Mouse (Mus musculus): ENCODE results near the gene Ppp1r2. TPM values are rescaled to one million over a fixed set of nuclear protein-coding genes. Genes with fewer than 3 reads are reported as not detected.
"Not testable (repeated sequence)": the region's sequence is repeated elsewhere in the genome, so short reads cannot be mapped to it uniquely, and the experiment has no call there.

The Ppp1r2 gene
- polyA plus RNA-seq (2015; fragmentation: Nextera tagmentation; extraction: Ambion mirVana) = 88.9 and 98.3 TPM in 2 replicates

- Histone ChIP-seq H3K36me3 (no peaks in the 10 kb centered on the region), H3K4me3 (peak within 1 kb of the TSS; percentile 92), H3K27ac (peak within 1 kb of the TSS; percentile 89), H3K27me3 (no peaks in the 10 kb centered on the region), H3K9me3 (no peaks in the 10 kb centered on the region), H3K4me2 (peak within 1 kb of the TSS; percentile 51), H3K4me1 (peaks cover 45% of the 10 kb centered on the region), H3K9ac (peak within 1 kb of the TSS; percentile 93)
- under 1% methylated on average over 80 of the region's 83 CpGs for WGBS
- ATAC-seq (ENCODE audit: insufficient number of reproducible peaks, low FRiP score, low TSS enrichment, low read depth) = peak; percentile 93
Observed at GRCm38 (mm10) chr16:31274674-31275460, at the start of gene Ppp1r2. Gene Ppp1r2, minus strand, starts transcription at chr16:31275277.

- peaks cover 17% of the 10 kb centered on the region; the same call in 1 of the 2 replicates for H3K4me1 ChIP-seq
- no peak overlapping the region for H3K4me3 ChIP-seq
- 86% methylated on average over 4 of the region's 4 CpGs for WGBS
- H3K9ac ChIP-seq = no peak overlapping the region
- H3K27me3 ChIP-seq = no peaks in the 10 kb centered on the region
- ATAC-seq (ENCODE audit: insufficient number of reproducible peaks, low FRiP score, low TSS enrichment, low read depth) = no peak
- no peaks in the 10 kb centered on the region for H3K9me3 ChIP-seq
- no peak overlapping the region for H3K4me2 ChIP-seq
- no peak overlapping the region for H3K27ac ChIP-seq
- H3K36me3 ChIP-seq = no peaks in the 10 kb centered on the region
Observed at GRCm38 (mm10) chr16:31321501-31321900, 46.4 kb upstream of the Ppp1r2 start.

- Histone ChIP-seq H3K4me3 (no peak overlapping the region), H3K27me3 (no peaks in the 10 kb centered on the region), H3K27ac (no peak overlapping the region), H3K9me3 (no peaks in the 10 kb centered on the region), H3K4me1 (peaks cover 19% of the 10 kb centered on the region; the same call in 1 of the 2 replicates), H3K9ac (no peak overlapping the region), H3K4me2 (no peak overlapping the region), H3K36me3 (no peaks in the 10 kb centered on the region)
- ATAC-seq (ENCODE audit: insufficient number of reproducible peaks, low FRiP score, low TSS enrichment, low read depth) = no peak
- 76% methylated on average over 7 of the region's 7 CpGs for WGBS
Observed at GRCm38 (mm10) chr16:31320954-31321353, 45.9 kb upstream of the Ppp1r2 start.

- H3K4me1 ChIP-seq = peaks cover 28% of the 10 kb centered on the region
- H3K4me3 ChIP-seq; H3K4me2 ChIP-seq; H3K9me3 ChIP-seq; H3K27me3 ChIP-seq; H3K36me3 ChIP-seq; ATAC-seq (ENCODE audit: insufficient number of reproducible peaks, low FRiP score, low TSS enrichment, low read depth); H3K9ac ChIP-seq: not testable (repeated sequence)
- WGBS = 76% methylated on average over 3 of the region's 3 CpGs
- peak overlapping the region; percentile 54; the same call in 1 of the 2 replicates for H3K27ac ChIP-seq
Observed at GRCm38 (mm10) chr16:31319723-31320122, 44.6 kb upstream of the Ppp1r2 start.

- no peaks in the 10 kb centered on the region for H3K9me3 ChIP-seq
- no peaks in the 10 kb centered on the region for H3K36me3 ChIP-seq
- 51% methylated on average over 4 of the region's 4 CpGs for WGBS
- ATAC-seq (ENCODE audit: insufficient number of reproducible peaks, low FRiP score, low TSS enrichment, low read depth) = no peak
- peak overlapping the region; percentile 54; the same call in 1 of the 2 replicates for H3K27ac ChIP-seq
- peaks cover 31% of the 10 kb centered on the region for H3K4me1 ChIP-seq
- H3K4me2 ChIP-seq = no peak overlapping the region
- H3K9ac ChIP-seq = no peak overlapping the region
- H3K4me3 ChIP-seq = no peak overlapping the region
- no peaks in the 10 kb centered on the region for H3K27me3 ChIP-seq
Observed at GRCm38 (mm10) chr16:31319316-31319715, 44.2 kb upstream of the Ppp1r2 start.

- Histone ChIP-seq H3K27me3 (no peaks in the 10 kb centered on the region), H3K9me3 (no peaks in the 10 kb centered on the region), H3K4me1 (peaks cover 37% of the 10 kb centered on the region), H3K9ac (no peak overlapping the region), H3K36me3 (no peaks in the 10 kb centered on the region), H3K4me2 (no peak overlapping the region), H3K27ac (no peak overlapping the region), H3K4me3 (no peak overlapping the region)
- 63% methylated on average over 2 of the region's 2 CpGs for WGBS
- no peak for ATAC-seq (ENCODE audit: insufficient number of reproducible peaks, low FRiP score, low TSS enrichment, low read depth)
Observed at GRCm38 (mm10) chr16:31318418-31318817, 43.3 kb upstream of the Ppp1r2 start.

- not testable (repeated sequence) for H3K4me2 ChIP-seq, H3K27me3 ChIP-seq, H3K36me3 ChIP-seq, H3K4me3 ChIP-seq, H3K9me3 ChIP-seq, H3K9ac ChIP-seq
- Histone ChIP-seq H3K4me1 (peaks cover 39% of the 10 kb centered on the region), H3K27ac (peak overlapping the region; percentile 78)
- 35% methylated on average over 12 of the region's 12 CpGs for WGBS
- 0 out of 2 replicates have a peak, but pooled peaks have one; percentile 21 for ATAC-seq (ENCODE audit: insufficient number of reproducible peaks, low FRiP score, low TSS enrichment, low read depth)
Observed at GRCm38 (mm10) chr16:31316246-31317143, 41.4 kb upstream of the Ppp1r2 start.

- H3K4me2 ChIP-seq = no peak overlapping the region
- WGBS = 71% methylated on average over 4 of the region's 4 CpGs
- peaks cover 41% of the 10 kb centered on the region for H3K4me1 ChIP-seq
- no peak overlapping the region for H3K9ac ChIP-seq
- no peaks in the 10 kb centered on the region for H3K36me3 ChIP-seq
- H3K27me3 ChIP-seq = no peaks in the 10 kb centered on the region
- H3K4me3 ChIP-seq = no peak overlapping the region
- ATAC-seq (ENCODE audit: insufficient number of reproducible peaks, low FRiP score, low TSS enrichment, low read depth) = no peak
- peak overlapping the region; percentile 78 for H3K27ac ChIP-seq
- no peaks in the 10 kb centered on the region for H3K9me3 ChIP-seq
Observed at GRCm38 (mm10) chr16:31315294-31315693, 40.2 kb upstream of the Ppp1r2 start.

GRCm38 (mm10) chr16:31314497-31315233 lies 39.6 kb upstream of the Ppp1r2 start, which contains the start of gene Apod:
Gene Apod, minus strand, starts transcription at chr16:31314808.
- ATAC-seq (ENCODE audit: insufficient number of reproducible peaks, low FRiP score, low TSS enrichment, low read depth) = peak; percentile 21; the same call in 1 of the 2 replicates
- H3K9ac ChIP-seq = no peak within 1 kb of the TSS
- no peaks in the 10 kb centered on the region for H3K27me3 ChIP-seq
- peak within 1 kb of the TSS; percentile 10; the same call in 1 of the 2 replicates for H3K4me3 ChIP-seq
- peaks cover 41% of the 10 kb centered on the region for H3K4me1 ChIP-seq
- WGBS = 28% methylated on average over 9 of the region's 9 CpGs
- H3K27ac ChIP-seq = peak within 1 kb of the TSS; percentile 82
- no peaks in the 10 kb centered on the region for H3K36me3 ChIP-seq
- H3K4me2 ChIP-seq = peak within 1 kb of the TSS; percentile 24
- H3K9me3 ChIP-seq = no peaks in the 10 kb centered on the region

- Histone ChIP-seq H3K27ac (peak overlapping the region; percentile 82), H3K4me3 (peak overlapping the region; percentile 10; the same call in 1 of the 2 replicates), H3K36me3 (no peaks in the 10 kb centered on the region), H3K9ac (no peak overlapping the region), H3K27me3 (no peaks in the 10 kb centered on the region), H3K9me3 (no peaks in the 10 kb centered on the region), H3K4me1 (peaks cover 35% of the 10 kb centered on the region), H3K4me2 (peak overlapping the region; percentile 24)
- no peak for ATAC-seq (ENCODE audit: insufficient number of reproducible peaks, low FRiP score, low TSS enrichment, low read depth)
- WGBS = 24% methylated on average over 2 of the region's 2 CpGs
Observed at GRCm38 (mm10) chr16:31313611-31314010, 38.5 kb upstream of the Ppp1r2 start.

GRCm38 (mm10) chr16:31312296-31312695 lies 37.2 kb upstream of the Ppp1r2 start:
- H3K4me2 ChIP-seq = no peak overlapping the region
- no peaks in the 10 kb centered on the region for H3K9me3 ChIP-seq
- H3K4me1 ChIP-seq = peaks cover 35% of the 10 kb centered on the region
- no peak overlapping the region for H3K4me3 ChIP-seq
- no peaks in the 10 kb centered on the region for H3K36me3 ChIP-seq
- ATAC-seq (ENCODE audit: insufficient number of reproducible peaks, low FRiP score, low TSS enrichment, low read depth) = no peak
- no peaks in the 10 kb centered on the region for H3K27me3 ChIP-seq
- H3K9ac ChIP-seq = no peak overlapping the region
- WGBS = 75% methylated on average over 3 of the region's 3 CpGs
- no peak overlapping the region for H3K27ac ChIP-seq
